Mouse (Mus musculus): ENCODE measurements around the gene 7420426K07Rik.

7420426K07Rik gene

DNA sequence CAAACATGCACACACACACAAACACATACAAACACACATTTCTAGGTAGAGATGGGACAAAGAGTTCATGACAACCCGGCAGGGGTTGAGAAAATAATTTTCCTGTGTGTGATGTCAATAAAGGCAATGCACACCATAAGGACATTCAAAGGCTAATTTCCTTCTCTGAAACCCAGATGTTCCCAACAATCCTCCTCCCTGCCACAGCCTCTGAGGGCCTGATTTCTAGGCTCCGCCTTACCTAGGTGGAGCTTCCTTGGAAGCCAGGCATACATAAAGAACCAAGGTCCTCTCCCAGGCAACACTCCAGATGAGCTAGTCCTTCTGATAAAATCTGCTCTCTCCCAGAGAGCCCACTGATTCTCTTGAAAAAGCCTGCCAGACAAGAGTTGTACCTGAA, at the start of gene 7420426K07Rik:
Gene 7420426K07Rik (plus strand): TSS at position 301 of the 400 bp plus-strand sequence.
- DNase-seq (ENCODE audit: low read depth in 1 of 2, low spot score in 2 of 2), result no peak

DNA sequence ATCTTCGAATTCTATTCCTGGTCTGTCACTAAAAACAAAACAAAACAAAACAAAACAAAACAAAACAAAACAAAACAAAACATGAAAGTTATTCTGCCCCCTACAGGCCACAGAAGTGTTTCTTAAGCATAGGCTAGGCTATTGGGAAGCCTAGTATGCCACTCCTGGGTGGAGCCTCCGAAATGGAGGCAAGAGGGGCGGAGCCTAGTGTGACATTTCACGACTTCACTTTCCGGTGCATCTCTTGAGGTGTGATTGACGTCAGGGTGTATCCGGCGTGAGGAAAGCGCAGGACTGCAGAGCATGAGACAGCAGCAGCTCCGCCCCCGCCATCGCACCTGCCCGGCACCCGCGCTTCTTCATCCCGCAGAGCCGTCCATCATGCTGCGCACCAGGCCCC, 46.7 kb upstream of the 7420426K07Rik start, which contains the start of gene Prr23a2:
Gene Prr23a2 (plus strand): TSS at position 285 of the 400 bp plus-strand sequence.
- DNase-seq (ENCODE audit: low read depth in 1 of 2, low spot score in 2 of 2), result no peak

DNA sequence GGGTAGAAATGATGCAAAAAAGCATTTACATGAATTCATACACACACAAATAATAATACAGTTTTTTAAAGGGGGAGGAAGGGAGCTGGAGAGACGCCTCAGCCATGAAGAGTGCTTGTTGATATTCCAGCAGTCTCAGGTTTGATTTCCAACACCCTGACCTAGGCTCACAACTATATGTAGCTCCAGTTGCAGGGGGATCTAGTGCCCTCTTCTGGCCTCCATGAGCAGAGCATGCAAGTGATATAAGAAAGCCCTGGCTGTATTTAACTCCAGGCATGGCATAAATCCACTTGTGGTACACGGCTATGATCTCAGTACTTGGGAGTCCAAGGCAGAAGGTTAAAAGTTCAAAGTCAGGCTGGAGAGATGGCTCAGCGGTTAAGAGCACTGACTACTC, 39.5 kb upstream of the 7420426K07Rik start:
- DNase-seq (ENCODE audit: low read depth in 1 of 2, low spot score in 2 of 2), result no peak

DNA sequence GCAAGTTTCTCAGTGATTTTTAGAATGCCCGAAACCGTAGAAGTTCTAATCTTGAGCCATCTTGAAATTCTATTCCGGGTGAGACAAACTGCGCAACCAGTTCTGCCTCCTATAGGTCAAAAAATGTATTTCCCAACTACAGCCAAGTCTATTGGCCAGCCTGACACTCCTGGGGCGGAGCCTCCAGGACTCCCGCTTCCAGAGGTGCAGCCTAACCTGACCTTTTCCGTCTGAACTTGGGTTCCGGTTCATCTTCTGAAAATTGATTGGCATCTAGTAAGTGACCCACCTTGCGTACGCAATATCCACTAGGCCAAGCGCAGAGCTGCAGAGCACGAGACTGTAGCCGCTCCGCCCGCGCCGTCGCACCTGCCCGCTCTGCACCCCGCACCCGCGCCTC, 38.3 kb upstream of the 7420426K07Rik start, which contains the start of gene Prr23a3:
Gene Prr23a3 (plus strand): TSS at position 197 of the 400 bp plus-strand sequence.
- DNase-seq (ENCODE audit: low read depth in 1 of 2, low spot score in 2 of 2), result no peak

DNA sequence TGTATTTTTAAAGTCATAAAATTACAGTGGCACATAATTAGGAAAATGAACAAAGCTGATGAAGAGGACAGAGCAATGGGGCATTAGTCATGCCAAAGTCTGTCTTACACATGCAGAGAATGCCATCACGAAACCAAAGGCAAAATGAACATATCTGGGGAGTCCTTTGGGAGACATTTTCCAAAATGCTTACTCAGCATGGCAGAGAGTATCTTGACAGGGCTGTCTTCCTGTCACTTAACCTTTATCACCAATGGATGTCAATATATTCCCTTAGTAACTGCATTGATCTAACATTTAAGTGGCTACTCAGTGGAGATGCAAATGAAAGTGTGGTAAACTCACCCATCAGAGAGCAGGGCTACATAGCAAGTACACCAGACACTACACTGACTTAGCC, 1.4 kb upstream of the 7420426K07Rik start:
- DNase-seq (ENCODE audit: low read depth in 1 of 2, low spot score in 2 of 2), result no peak

DNA sequence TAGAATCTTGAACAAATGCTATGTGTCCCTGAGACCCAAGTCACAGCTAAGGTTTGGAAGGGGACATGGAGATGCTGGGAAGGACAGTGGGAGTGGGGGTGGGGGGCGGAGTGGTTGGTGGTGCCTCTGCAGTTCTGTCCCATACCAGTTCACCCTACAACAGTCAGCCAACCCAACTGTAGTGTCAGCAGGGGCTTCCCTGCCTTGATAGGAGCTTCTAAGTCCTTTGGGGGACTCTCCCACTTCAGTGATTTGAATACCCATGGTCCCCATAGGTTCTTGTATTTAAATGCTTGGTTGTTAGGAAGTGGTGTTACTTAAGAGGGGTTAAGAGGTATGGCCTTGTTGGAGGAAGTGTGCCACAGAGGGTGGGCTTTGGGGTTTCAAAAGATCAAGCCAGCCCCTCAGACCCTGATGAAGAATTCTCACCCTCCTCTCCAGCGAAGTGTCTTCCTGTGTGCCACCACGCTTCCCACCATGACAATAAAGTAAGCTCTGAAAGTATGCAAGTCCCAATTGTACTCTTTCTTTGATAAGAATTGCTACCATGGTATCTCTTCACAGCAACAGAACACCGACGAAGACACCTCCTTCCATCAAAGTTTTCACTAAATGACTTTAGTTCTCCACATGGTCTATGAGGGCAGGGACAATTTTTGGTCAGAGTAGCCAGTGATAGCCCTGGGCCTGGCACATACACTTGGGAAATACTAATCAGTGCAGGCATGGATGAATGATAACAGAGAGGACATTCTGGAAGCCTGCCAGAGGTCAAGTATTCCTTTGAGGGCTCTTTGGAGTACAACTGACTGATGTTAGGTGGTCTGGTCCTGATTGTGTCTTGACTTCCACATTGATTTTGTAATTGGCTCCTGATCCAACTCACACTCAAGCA, 18.0 kb downstream of the 7420426K07Rik start:
- DNase-seq (ENCODE audit: low read depth in 1 of 2, low spot score in 2 of 2), result no peak

DNA sequence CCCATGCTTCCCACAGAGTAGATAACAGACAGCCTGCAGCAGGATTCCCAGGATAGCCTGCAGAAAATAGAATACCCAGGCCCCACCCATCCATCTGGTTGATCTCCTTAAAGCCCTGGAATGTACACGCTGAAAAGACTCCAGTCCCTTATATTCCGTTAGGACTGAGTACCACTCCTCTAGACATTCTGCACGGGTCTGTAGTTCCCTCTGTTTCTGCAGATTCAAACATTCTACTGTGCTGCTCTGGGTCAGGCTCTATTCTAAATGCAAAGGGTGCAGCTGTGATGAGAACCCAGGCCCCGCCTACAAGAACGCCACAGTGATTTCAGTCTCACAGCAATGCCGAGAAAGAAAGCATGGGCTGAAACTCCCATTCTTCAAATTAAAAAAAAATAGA, 20.2 kb downstream of the 7420426K07Rik start:
- DNase-seq (ENCODE audit: low read depth in 1 of 2, low spot score in 2 of 2), result no peak

DNA sequence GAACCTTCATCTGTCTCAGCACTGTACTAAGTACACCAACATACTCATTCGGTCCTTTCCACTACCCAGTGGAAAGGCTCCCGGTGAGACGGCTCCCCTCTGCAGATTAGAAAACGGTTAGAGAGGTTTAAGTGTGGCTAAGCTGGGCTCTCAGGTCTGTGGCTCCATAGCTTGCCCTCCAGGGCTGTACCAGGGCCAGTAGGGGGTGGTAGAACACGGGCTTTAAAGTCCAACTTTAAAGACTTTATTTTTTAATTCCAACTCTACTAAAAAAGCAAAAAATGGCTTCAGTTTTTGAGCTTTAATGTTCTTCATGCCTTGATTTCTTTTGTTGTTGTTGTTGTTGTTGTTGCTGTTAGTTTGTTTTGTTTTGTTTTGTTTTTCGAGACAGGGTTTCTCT, 21.3 kb downstream of the 7420426K07Rik start:
- DNase-seq (ENCODE audit: low read depth in 1 of 2, low spot score in 2 of 2), result no peak

DNA sequence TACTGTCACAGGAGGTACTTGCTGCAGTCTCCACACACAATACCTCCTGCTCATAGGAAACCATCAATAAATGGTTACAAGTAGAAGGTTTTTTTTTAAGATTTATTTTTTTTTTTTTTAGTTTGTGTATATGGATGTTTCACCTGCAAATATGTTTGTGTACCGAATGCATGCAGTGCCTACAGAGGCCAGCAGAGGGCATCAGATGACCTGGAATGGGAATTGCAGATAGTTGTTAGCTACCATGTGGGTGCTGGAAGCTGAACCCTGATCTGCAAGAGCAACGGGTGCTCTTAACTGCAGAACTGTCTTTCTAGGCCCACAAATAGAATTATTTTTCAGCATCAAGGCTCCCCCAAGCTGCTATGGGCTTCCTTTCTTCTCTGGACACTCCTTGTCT, 26.6 kb downstream of the 7420426K07Rik start:
- no peak for DNase-seq (ENCODE audit: low read depth in 1 of 2, low spot score in 2 of 2)

DNA sequence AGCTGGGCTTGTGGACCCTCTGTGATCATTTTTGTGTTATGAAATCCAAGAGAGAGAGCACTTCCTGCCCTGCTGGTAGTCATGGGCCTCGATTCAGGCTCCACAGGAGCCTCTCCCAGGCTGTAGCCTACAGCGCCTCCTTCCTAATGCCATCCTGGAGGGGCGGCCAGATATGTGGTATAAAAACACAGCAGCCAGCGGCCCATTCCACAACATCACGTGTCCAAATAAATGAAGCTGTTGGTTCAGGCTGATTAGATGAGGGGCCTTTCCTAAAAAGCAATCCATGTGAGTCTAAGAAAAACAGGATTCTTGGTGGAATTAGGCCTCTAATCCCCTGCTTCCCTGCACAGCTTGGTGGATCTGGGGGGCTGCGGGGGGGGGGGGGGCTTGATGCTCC, 30.0 kb downstream of the 7420426K07Rik start:
- no peak for DNase-seq (ENCODE audit: low read depth in 1 of 2, low spot score in 2 of 2)

DNA sequence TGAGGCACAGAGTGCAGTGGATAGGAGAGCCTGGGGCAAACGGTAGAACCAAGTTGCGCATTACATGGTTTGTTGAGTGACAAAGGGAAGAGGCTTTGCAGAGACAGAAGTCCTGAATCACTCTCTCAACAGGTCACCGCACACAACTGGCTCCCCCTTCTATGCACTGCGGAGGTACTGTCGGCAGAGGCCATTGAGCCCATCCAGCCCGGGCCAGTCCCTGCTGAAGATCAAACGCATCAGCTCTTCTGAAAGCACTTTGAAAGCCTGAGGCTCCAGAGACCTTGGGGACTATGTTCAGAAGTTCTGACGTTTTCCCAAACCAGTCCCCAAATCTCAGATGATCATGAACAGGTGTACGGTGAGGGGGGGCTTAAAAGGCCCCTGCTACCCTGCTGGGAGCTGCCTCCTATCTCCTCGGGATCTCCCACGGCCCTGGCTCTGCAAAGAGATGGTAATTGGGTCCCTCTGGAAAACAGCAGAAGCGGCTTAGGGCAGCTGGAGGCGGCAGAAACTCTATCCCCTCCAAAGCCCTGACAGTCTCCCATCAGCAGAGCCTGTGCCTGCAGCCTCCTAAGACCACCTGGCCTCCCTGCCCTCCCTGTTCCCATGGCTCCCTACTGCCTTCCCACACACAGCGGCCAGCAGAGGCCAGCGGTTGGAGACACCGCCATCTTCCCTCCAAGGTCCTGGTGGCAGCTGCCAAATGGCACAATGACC, 32.4 kb downstream of the 7420426K07Rik start:
- DNase-seq (ENCODE audit: low read depth in 1 of 2, low spot score in 2 of 2), result no peak

DNA sequence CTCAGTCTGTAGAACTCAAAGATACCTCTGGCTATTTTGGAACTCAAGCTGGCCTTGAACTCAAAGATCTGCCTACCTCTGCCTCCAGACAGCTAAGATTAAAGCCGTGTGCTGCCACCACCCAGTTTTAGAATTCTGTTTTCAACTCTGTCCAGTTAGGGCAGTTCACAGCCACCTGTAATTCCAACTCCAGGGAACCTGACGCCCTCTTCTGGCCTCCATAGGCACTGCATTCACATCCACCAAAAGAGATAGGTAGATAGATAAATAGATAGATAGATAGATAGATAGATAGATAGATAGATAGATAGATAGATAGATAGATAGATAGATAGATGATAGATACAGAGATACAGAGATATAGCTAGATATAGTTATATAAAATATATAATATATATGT, 36.4 kb downstream of the 7420426K07Rik start:
- no peak for DNase-seq (ENCODE audit: low read depth in 1 of 2, low spot score in 2 of 2)

DNA sequence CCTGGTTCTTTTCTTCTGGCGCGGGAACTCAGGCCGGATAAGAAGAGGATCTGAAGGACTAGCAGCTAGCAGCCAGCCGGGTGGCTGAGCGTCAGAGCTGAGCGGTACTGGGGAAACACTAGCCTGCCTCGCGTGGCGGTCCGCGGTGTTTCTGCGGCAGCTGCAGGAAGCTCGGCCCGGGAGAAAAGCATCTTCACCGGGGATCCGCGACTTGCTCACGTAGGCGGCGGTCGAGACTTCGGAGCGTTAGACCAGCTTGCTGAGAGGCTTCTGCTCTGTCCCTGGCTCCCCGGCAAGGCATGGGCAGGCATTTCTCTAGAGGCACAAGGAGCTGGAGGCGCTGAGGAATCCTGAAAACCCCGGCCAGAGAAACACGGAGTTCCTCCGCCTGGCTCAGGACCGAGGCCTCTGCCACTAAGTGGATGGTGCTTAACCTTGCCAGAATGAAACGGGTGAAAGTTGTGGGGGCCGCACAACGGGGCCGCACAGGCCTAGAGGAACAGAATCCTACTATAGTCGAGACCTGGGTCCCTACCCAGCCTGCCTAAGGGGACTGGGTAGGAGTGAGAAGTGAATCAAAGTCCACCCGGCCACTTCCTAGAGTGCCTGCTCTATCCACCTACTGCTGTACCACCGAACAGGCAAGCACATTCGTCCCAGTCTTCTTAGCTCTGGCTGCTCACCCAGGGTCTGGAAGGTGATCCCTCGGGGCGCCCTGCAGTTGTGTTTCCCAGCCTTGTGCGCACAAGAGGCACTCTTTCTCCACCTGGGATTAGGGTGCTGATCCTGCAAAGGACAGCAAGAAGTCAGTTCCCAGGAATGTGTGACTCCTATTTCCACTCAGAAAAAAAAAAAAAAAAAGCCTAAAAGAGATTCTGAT, 49.5 kb downstream of the 7420426K07Rik start:
- no peak for DNase-seq (ENCODE audit: low read depth in 1 of 2, low spot score in 2 of 2)

DNA sequence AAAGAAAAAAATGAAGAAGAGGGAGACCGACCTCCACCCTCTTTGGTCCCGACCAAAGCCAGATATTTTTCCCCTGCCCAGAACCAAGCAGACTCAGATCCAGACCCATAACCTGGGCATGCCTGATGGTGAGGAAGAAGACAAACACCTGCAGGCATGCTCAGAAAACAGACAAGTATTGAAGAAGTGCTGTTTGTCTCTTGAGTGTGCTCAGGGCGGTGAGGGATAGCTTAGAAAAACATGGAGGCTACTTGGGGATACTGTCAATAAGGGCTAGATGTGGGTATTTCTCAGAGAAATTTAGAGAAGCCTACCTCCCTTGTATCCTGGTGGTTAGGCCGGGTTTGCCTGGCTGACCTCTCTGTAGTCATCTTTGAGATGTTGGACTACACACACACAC, 50.4 kb downstream of the 7420426K07Rik start:
- DNase-seq (ENCODE audit: low read depth in 1 of 2, low spot score in 2 of 2), result no peak

DNA sequence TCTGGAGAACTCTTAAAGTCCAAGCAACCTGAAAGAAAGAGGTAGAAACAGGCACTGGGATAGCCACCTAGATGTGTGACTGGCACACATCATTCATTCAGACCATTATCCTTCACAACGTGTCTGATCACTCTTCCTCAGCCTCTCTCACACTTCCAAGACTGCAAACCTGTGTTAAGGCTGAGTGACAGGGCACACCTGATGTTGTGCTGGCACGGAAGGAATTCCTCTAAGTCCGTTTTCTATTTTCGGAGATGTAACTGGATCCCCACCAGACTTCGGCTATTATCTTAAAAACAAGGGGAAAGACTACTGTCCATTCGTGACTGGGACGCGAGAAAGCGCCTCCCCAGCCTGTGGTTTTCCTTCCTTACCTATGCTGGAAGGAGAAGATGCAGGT, 50.9 kb downstream of the 7420426K07Rik start:
- no peak for DNase-seq (ENCODE audit: low read depth in 1 of 2, low spot score in 2 of 2)

Measured in monocyte, adult 2 months (primary cell).